Mouse (Mus musculus): ENCODE data around the gene Castor2.

Gene Castor2

DNA sequence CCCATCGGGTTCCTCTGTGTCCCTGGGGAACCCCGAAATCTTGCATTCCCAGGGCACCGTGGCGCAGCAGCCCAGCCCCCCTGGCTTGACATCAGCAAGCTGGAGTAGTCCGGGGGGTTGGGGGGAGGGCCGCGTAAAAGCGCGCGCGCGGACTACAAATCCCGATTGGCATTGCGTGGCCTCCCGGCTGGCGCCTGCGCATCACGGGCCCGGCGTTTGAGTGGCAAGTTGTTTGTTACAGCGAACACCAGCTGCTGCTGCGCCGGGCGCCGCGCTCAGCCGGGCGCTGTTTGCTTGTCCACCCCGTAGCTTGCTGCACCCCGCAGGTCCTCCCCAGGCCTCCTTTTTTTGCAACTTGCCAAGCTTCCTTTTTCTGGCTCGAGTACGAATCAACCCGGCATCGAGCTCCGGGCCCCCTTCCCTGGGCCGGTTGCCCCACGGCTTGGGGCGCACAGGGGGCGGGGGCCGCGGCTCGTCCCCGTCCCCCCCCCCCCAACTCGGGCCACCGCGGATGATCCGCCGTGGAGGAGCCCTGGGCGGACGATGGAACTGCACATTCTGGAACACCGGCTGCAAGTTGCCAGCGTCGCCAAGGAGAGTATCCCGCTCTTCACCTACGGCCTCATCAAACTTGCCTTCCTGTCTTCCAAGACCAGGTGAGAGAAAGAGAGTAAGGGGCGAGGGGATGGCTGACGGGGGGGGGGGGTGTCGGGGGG, at the start of gene Castor2:
Gene Castor2 (plus strand): TSS at position 216 of the 716 bp plus-strand sequence.
- DNase-seq (ENCODE audit: low spot score) = peak; percentile 96

DNA sequence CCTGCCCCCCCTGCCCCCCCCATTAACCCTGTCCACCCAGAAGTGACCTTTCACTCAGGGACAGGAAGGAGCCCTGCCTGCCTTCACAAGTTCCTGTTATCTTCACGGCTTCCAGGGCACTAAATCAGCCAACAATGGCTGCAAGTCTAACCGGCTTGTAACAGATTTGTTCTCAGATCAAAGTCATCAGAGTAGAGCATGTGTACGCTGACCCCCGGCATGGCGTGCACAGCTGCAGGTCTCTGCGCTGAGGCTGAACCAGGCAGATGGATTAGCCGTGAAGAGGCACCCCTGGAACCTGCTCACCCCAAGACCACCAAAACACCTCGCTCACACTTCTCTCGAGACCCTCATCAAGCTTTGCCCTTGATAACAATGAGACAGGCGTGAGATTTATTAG, 48.8 kb upstream of the Castor2 start:
- no peak for DNase-seq (ENCODE audit: low spot score)

DNA sequence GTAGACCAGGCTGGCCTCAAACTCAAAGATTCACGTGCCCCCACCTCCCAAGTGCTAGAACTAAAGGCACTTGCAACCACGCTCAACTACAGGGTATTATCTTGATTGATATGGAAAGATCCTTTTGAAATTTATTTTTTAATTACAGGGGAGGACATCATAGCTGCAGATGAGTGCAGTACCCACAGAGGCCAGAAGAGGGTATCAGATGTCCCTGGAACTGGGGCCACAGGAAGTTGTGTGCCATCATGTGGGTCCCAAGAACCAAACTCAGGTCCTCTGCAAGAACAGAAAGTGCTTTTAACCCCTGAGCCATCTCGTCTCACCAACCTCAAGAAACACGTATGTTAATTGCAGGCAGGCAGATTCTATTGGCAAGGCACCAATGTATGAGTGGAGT, 46.9 kb upstream of the Castor2 start:
- DNase-seq (ENCODE audit: low spot score) = no peak

DNA sequence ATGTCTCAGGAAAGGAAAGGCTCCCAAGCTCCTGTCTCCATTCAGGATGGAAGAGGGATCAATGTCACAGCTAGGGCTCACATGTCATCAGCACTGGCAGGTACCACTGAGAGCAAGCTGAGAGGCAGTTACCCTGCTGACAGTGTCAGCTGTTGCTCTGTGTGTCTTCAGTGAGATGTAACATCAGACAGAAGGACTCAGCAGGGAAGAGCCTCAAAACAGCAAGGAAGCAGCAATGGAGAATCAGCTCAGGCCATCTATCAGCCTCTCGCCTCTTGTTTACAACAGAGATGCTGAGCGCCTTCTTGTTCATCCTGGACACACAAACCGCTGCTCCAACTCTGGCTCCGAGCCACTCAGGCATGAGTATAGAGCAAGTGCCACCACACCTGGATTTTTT, 45.0 kb upstream of the Castor2 start:
- no peak for DNase-seq (ENCODE audit: low spot score)

DNA sequence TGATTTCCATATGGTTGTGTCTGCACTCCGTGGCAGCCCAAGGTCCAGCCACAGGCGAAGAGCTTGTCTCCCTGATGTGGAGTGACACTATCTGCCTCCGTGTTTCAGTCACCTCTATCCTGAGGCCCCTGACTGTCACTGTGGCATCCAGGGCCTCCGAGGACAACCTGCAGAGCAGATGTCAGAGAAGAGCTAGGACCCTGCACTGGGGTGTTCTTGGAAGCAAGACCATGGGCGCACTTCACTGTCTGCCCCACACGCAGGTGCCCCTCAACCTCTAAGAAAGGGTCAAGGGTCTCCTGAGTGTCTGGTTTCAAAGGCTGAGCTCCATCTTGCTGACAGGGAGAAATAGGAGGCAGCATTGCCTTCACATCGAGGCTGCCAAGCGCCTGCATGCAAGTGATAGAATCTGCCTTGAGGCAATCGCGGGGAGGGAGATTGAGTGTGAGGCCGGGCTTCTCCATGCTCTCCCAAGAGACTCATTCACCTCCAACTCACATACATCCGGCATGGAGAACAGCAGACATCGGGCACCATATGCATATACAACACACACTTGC, 40.6 kb upstream of the Castor2 start:
- DNase-seq (ENCODE audit: low spot score) = no peak

DNA sequence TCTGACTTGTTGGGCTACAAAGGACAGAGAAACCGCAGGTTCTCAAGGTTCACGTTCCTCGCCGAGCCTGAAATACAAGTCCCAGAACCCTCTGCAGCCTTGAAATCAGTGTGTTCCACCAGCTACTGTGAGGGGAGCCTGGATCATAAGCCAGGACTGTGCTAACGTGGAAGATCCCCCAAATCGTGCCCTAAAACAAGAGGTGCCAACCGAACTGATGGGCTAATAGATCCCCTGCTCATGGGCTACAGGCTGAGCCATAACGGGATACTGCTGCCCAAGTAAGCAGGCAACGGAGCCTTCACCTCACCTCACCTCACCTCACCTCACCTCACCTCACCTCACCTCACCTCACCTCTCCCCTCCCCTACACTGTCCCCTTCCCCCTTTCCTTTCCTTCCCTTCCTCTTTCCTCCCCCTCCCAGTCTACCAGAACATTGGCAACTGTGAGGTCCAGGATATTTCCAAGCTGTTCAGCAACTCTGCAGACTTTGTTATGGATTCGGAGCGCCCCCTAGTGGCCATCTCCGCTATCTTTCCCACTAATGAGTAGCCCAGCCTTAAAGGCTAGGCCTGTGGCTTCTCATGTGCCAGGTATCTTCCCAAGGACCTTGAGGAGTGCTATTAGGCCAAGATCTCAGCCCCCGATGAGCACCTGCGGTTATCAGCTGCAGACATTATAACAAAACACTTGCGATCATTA, 36.0 kb upstream of the Castor2 start:
- peak; percentile 94 for DNase-seq (ENCODE audit: low spot score)

DNA sequence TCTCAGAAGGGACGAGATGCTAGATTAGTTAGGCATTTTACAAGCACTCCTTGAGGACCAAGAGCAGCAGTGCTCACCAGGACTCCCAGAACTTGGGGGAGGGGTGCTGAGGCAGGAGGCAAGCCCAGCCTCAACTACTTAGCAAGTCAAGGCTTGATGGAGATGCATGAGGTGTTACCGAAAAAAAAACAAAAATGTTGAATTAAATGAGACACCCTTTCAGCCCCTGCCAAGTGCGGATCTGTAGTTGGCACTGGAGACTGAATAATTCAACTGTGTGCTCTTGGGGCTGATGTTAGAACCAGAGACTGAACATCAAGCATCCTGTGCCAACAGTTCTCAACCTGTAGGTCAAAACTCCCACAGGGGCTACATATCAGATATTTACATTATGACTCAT, 33.2 kb upstream of the Castor2 start:
- no peak for DNase-seq (ENCODE audit: low spot score)

DNA sequence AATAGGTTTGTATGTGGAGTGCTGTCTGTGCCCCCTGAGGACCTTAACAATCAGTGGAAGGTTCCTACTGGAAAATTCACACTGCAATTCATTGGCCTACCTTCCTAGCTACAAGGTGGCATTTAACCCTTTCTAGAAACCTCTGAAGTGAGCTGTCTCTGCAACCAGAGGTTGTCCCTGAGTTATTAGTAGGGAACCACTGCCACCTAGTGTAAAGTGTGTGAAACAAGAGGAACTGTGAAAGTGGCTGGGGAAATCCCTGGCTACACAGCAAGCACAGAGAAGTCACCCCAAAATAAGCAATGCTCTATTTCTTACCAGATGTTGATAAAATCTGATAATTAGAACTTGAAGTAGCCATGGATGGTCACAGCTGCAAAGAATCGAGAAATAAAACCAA, 31.6 kb upstream of the Castor2 start:
- peak; percentile 70 for DNase-seq (ENCODE audit: low spot score)

DNA sequence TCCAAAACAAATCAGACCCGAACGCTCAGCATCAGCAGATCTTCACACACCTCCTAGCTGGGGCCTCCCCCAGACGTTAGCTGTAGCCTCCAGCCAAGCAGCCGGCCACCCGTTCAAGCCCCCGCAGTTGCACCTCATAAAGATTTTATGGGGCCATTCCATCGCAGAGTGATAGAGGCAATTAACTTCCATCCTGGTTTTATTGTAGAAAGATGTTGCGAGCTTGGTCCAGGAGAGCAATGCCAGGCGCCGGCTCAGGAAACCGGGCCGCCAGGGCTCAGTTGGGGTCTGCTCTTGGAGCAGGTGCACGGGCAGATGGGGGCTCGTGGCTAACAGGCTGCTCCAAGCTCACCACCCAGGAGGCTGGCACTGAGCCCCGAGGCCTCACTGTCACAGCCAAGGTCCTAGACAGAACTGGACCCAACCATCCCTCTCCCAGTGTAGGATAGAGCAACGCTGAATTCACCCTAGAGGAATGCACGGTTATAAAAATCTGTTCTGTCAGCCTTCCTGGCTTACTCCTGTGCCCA, 25.9 kb upstream of the Castor2 start:
- DNase-seq (ENCODE audit: low spot score) = no peak

DNA sequence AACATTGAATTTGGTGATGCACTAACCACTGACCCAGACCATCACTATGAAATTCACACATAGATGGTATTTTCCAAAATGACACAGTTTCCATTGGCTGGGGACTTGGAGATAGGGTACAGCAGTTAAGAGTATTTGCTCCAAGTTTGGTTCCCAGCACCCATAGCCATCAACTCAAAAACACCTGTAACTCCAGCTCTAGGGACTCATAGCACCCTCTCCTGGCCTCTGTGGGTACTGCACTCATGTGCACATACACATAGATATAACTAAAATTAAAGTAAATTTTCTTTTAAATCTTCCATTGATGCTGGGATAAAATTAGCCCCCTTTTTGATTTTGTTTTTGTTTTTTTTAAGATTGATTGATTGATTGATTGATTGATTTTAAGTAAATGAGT, 25.1 kb upstream of the Castor2 start:
- DNase-seq (ENCODE audit: low spot score) = no peak

DNA sequence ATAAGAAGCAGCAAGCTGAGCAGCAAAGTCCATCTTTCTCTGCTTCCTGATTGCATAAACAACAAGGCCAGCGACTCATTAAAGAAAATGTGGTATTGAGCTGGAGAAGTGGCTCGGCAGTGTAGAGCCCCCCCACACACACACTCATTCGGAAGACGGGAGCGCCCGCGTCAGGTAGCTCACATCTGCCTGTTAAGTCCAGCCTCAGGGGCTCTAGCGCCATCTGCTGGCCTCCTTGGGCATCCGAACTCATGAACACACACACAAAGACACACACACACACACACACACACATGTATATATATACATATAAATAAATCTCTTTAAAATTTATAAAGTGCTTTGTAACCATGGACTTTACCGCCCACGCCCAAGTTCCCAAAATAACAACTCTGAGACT, 23.3 kb upstream of the Castor2 start:
- no peak for DNase-seq (ENCODE audit: low spot score)

DNA sequence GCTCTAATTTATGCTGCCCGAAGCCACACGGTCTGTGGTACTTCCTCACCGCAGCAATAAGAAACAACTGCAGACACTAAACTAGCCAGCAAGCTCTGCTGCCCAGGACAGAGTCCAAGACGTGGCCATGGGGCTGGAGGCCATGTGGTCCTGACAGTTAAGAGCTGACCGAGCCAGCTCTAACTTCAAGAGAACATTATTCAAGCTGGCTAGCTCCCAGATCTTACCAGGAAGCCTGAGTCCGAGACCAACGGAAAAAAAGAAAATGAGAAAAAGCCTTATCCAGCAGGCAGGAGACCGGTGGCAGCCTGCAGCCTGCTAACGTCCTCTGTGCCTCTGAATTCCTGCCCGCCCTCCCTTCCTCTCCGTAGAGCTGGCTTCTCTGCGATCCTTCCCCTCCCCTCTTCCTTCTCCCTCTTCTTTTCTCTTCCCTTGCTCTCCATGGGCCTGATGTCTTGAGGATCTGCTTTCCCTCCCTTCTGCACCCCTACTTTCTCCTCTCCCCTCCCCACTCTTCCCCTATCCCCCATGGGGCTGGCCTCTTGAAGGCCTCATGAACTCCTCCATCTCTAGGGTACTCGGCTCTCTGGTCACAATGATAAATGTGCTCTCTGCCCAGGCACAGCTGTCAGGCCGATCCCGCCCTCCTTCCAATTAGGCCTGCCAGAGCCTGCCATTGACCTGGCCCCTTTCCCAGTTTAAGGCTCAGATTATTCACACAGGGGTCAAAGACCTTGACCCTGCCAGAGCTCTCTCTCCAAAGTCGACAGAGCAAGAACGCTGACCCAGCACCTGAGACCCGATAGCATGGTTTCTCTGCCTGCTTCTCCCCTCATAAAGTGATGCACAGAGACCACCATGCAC, 18.6 kb upstream of the Castor2 start:
- no peak for DNase-seq (ENCODE audit: low spot score)

DNA sequence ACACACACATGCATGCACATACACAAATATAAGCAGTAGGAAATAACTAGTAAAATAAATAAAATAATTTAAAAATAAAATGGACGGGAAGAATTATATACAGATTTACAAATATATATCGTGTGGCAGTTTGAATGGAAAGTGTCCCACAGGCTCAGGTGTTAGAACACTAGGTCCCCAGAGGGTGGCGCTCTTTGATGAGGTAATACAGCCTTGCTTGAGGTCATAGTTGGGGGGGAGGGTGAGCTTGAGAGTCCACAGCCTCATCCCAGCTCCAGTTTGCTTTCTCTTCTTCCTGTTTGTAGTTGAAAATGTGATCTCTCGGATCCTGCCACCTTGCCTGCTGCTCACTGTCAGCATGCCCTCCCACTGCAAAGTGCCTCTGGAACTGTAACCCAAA, 14.3 kb upstream of the Castor2 start:
- DNase-seq (ENCODE audit: low spot score) = peak; percentile 20

DNA sequence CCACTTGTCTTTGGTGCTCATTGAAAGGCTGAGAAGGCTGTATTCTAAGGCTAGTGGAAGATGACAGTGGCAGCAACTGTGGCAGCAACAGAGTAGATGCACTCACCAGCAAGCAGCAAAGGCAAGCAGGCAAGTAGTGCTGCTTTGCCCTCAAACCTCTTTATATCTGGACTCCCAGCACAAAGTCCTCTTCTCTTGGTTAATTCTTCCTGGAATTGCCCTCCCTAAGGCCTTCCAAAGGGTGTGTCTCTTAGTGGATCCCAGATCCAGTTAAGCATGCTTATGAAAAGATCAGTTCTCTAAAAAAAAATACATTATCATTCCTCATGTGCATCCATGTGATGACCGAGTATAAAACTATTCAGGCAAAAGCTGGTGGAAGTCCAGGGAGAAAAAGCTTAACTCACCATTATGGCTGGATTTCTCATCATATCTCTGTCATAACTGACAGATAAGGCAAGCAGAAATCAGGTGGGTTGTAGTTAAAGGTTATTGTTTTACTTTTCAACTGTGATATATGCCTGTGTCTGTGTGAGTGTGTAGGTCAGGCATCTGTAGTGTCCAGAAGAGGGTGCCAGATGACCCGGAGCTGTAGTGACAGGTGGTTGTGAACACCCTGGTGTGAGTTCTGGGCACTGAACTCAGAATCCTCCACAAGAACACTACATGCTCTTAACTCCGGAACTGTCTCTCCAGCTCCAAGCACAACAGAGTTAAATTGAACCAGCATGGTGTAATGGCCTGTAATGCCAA, 13.4 kb upstream of the Castor2 start:
- DNase-seq (ENCODE audit: low spot score) = no peak

DNA sequence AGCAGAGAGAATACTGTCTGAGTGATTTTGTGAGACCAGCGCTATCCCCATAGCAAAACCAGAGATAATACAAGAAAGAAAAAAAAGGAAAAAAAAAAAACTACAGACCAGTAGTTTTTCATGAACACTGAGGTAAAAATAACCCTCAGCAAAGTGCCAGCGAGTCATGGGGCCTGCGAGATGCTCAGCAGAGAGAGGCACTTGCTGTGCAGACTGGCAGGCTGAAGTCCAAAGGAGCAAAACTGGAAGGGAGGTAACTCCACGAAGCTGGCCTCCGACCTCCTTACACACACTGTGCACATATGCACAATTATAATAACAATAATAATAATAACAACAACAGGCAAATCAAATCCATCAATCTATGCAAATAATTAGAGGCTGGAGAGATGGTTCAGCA, 12.3 kb upstream of the Castor2 start:
- no peak for DNase-seq (ENCODE audit: low spot score)

DNA sequence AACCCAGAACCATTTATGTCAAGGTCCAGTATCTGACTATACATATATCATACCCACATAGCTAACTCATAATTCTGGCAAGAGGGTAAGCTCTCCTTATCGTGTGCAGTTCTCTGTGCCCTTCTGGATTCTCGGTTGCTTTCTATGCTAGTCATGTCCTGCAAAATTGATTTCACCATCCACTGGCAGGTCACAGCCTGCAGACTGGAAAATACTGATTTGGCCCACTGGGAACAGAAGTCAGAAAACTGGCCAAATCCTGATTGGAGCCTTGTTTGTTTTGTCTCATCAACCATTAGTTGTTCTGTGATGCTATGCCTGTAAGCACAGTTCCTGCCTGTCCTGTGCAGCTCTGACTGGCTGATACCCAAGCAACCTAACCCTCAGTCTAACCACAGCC, 3.7 kb upstream of the Castor2 start:
- DNase-seq (ENCODE audit: low spot score) = no peak

DNA sequence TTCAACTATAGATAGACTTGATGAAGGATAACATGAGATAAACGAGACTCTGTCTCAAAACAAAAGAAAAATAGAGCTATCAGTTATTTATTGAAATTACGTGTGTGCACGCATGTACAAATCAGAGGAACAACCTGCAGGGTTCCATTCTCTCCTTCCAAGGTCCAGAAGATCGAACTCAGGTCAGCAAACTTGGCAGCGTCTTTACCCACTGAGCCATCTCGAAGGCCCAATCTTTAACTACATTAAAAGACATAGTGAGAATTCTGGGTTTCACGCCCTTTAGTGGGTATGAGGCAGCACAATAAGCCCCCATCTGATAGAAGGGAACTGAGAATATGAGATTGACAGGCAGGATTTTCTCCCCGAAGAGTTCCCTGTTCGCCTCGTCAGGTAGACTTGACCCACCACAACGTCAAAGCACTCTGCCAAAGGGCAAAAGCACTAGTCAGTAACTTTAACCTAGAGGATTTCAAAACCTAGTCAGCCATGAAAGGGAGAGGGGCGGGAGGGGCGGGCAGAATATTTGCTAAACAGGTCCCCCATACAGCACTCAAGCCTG, 1.1 kb upstream of the Castor2 start:
- no peak for DNase-seq (ENCODE audit: low spot score)

DNA sequence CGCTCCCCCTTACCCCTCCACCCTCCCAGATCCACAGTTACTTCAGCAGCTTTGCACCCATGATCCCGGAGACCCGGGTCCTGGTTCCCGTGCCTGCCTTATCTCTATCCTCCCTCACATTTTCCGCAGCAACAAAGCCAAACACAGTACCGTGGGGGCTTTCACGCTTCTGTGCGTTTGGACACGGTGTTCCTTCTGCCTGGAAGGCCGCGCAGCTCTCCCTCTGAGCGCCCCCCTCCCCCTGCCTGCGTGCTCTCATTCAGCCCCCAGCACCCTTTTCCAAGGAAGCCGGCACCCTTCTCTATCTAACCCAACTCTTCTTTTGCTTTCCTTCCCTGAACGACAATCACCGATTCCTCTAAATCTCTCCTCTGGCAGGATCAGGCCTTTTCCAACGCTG, 535 bp upstream of the Castor2 start:
- no peak for DNase-seq (ENCODE audit: low spot score)

DNA sequence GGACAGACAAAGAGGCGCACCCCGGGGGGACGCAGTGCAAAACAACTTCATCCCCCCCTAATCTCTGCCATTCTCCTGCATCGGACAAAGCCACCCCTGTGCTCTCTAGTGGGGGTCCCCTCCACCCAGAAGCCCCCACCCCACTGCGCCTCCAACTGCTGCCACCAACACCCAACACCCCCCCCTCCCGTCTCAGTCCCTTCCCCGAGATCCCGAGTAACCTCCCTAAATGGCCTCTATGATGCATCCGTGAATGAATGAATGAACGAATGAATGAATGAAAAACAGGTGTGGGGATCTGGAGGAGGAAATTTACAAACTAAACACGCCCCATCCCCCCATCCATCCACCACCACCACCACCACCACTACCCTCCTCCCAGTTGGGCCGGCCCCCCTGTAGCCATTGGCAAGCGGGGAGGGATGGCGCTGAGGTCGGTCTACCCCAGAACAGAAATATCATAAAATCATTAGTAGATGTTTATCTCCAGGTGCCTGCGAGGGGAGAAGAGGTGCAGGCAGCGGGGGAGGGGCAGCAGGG, 791 bp downstream of the Castor2 start:
- DNase-seq (ENCODE audit: low spot score) = peak; percentile 17

DNA sequence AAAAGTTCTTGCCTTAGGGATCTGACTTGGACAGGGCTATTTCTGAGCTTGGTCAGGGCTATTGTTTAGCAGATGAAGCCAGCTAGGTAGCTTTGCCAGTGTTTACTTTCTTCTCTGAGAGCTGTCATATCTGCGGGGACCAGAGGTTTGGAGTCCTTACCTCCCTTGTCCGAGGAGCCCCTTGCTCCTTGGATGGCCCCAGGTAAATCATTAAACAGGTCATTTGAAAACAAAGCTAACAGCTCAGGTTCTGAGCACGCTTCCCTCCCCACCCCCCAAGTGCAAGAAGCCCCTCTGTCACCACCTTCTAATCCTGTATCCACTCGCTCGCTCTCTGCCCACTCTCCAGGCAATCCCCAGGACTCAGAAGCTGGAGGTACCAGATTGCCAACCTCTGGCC, 1.8 kb downstream of the Castor2 start:
- no peak for DNase-seq (ENCODE audit: low spot score)

DNA sequence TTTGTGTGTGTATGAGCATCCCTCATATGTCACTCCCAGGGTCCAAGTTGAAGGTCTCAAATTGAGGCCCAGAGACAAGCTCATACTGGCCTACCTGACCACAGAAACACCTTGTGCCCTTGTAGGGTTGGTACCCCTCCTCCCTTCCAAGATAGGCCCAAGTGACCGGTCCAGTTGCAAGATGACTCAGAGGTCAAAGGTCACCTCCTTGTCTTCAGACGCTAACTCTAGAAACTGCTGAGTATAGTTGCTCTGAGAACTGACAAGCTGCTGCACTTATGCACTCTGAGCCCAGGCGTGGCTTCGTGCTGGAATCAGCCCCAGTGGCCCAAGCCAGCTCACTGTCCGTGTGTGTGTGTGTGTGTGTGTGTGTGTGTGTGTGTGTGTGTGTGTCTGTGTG, 2.4 kb downstream of the Castor2 start:
- DNase-seq (ENCODE audit: low spot score) = peak; percentile 37

All from retina, embryonic 14.5 days (tissue).